Mouse (Mus musculus) intestine, embryonic 14.5 days (tissue): ENCODE measurements around the gene Rangrf. TPM values are rescaled to one million over a fixed set of nuclear protein-coding genes. Genes with fewer than 3 reads are reported as not detected.
"Not testable (repeated sequence)": the region's sequence is repeated elsewhere in the genome, so short reads cannot be mapped to it uniquely, and the experiment has no call there.

Source experiments
- ATAC-seq: fragments of 200-750 bp; cut with Nextera tagmentation; replicated peaks from 2 replicates; pipeline ENCODE4 v1.8.0; 2017; ENCODE audit warnings: low read depth, moderate number of reproducible peaks, moderate TSS enrichment, moderate library complexity; ENCODE audit not compliant: low FRiP score, low TSS enrichment
- DNase-seq: peaks from one replicate; pipeline ENCODE4 v3.0.0-alpha.2; 2018; ENCODE audit warnings: low spot score
- H3K27ac ChIP-seq: fragments of 300-500 bp; sonication (generic); 2 replicates; pipeline ENCODE4 v1.5.1; 2014; ENCODE audit warnings: low read depth, mild to moderate bottlenecking, control low read depth
- H3K27me3 ChIP-seq: fragments of 300-500 bp; sonication (generic); replicated peaks from 2 replicates; pipeline ENCODE4 v1.6.1; 2014; ENCODE audit warnings: low read length, control low read depth; ENCODE audit not compliant: control insufficient read depth, insufficient read depth
- H3K36me3 ChIP-seq: fragments of 300-500 bp; sonication (generic); 2 replicates; pipeline ENCODE4 v1.6.1; 2014; ENCODE audit warnings: low read length, control low read depth; ENCODE audit not compliant: control insufficient read depth, insufficient read depth
- H3K4me1 ChIP-seq: fragments of 300-500 bp; sonication (generic); replicated peaks from 2 replicates; pipeline ENCODE4 v1.6.1; 2014; ENCODE audit warnings: low read length, control low read depth, mixed read lengths; ENCODE audit not compliant: control insufficient read depth, insufficient read depth
- H3K4me2 ChIP-seq: fragments of 300-500 bp; sonication (generic); 2 replicates; pipeline ENCODE4 v1.6.1; 2014; ENCODE audit warnings: low read length
- H3K4me3 ChIP-seq: fragments of 300-500 bp; sonication (generic); 2 replicates; pipeline ENCODE4 v1.5.1; 2014; ENCODE audit warnings: low read depth, low read length, control low read depth, mixed read lengths
- H3K9ac ChIP-seq: fragments of 300-500 bp; sonication (generic); 2 replicates; pipeline ENCODE4 v1.6.1; 2014; ENCODE audit warnings: mild to moderate bottlenecking, low read length
- H3K9me3 ChIP-seq: fragments of 300-500 bp; sonication (generic); 2 replicates; pipeline ENCODE4 v1.6.1; 2016; ENCODE audit warnings: low read length, control low read depth; ENCODE audit not compliant: control insufficient read depth
- WGBS: fragments of 180-500 bp; shearing (Covaris S2); extraction: QIAGEN DNeasy Blood & Tissue Kit; methylation state at CpG from one replicate; pipeline ENCODE4 v1.1.7; 2014; 5-methylcytosine and 5-hydroxymethylcytosine counted together
- polyA plus RNA-seq: library from polyadenylated mRNA; unstranded; fragments of >200 nt; fragmentation: Nextera tagmentation; extraction: Ambion mirVana; gene quantifications from 2 replicates; pipeline ENCODE4 v1.2.1, GENCODE M21; 2014

Rangrf gene
- polyA plus RNA-seq, 1 experiment from 2014 or later: 67.3 TPM

- no peaks in the 10 kb centered on the region for H3K27me3 ChIP-seq
- no peak for ATAC-seq
- H3K9me3 ChIP-seq: no peaks in the 10 kb centered on the region
- H3K36me3 ChIP-seq: peaks cover 69% of the 10 kb centered on the region
- H3K9ac ChIP-seq: no peak overlapping the region
- 93% methylated on average over 11 of the region's 11 CpGs for WGBS
- no peak for DNase-seq
- H3K4me1 ChIP-seq: no peaks in the 10 kb centered on the region
- H3K27ac ChIP-seq: no peak overlapping the region
- H3K4me2 ChIP-seq: no peak overlapping the region
- H3K4me3 ChIP-seq: no peak overlapping the region
Observed at GRCm38 (mm10) chr11:68987365-68987882, 12.4 kb upstream of the Rangrf start.

- ATAC-seq (0 out of 2 replicates have a peak, but pooled peaks have one; percentile 63), DNase-seq (peak; percentile 90)
- Histone ChIP-seq H3K4me2 (no peak overlapping the region), H3K9me3 (no peaks in the 10 kb centered on the region), H3K27ac (no peak overlapping the region), H3K4me3 (no peak overlapping the region), H3K9ac (no peak overlapping the region), H3K27me3 (no peaks in the 10 kb centered on the region), H3K4me1 (no peaks in the 10 kb centered on the region), H3K36me3 (peaks cover 23% of the 10 kb centered on the region)
- 29% methylated on average over 4 of the region's 4 CpGs for WGBS
Observed at GRCm38 (mm10) chr11:68982639-68983369, 7.8 kb upstream of the Rangrf start.

- ATAC-seq: no peak
Observed at GRCm38 (mm10) chr11:68980919-68981318, 5.9 kb upstream of the Rangrf start.

GRCm38 (mm10) chr11:68979320-68979733 lies 4.3 kb upstream of the Rangrf start:
- no peaks in the 10 kb centered on the region for H3K9me3 ChIP-seq
- H3K27me3 ChIP-seq: no peaks in the 10 kb centered on the region
- no peak for ATAC-seq
- no peak overlapping the region for H3K9ac ChIP-seq
- H3K4me3 ChIP-seq: no peak overlapping the region
- 52% methylated on average over 5 of the region's 5 CpGs for WGBS
- no peak overlapping the region for H3K27ac ChIP-seq
- H3K4me1 ChIP-seq: no peaks in the 10 kb centered on the region
- H3K36me3 ChIP-seq: no peaks in the 10 kb centered on the region
- H3K4me2 ChIP-seq: no peak overlapping the region
- DNase-seq: no peak

More at GRCm38 (mm10) chr11:68980919-68981318, 5.9 kb upstream of the Rangrf start:
- WGBS: 53% methylated on average over 3 of the region's 3 CpGs
- Histone ChIP-seq H3K9me3 (no peaks in the 10 kb centered on the region), H3K4me3 (no peak overlapping the region), H3K36me3 (peaks cover 7% of the 10 kb centered on the region), H3K4me2 (no peak overlapping the region), H3K27me3 (no peaks in the 10 kb centered on the region), H3K9ac (no peak overlapping the region), H3K4me1 (no peaks in the 10 kb centered on the region), H3K27ac (no peak overlapping the region)
- no peak for DNase-seq

GRCm38 (mm10) chr11:68975601-68976000 lies 616 bp upstream of the Rangrf start:
- Histone ChIP-seq H3K4me2 (no peak overlapping the region), H3K9ac (no peak overlapping the region), H3K9me3 (no peaks in the 10 kb centered on the region), H3K4me1 (peaks cover 4% of the 10 kb centered on the region; the same call in 1 of the 2 replicates), H3K4me3 (no peak overlapping the region), H3K27me3 (no peaks in the 10 kb centered on the region), H3K27ac (no peak overlapping the region), H3K36me3 (no peaks in the 10 kb centered on the region)
- DNase-seq (no peak), ATAC-seq (no peak)
- WGBS: 91% methylated on average over 1 of the region's 1 CpGs

GRCm38 (mm10) chr11:68974059-68974450 lies 930 bp downstream of the Rangrf start:
- 36% methylated on average over 6 of the region's 6 CpGs for WGBS
- peak overlapping the region; percentile 76 for H3K4me2 ChIP-seq
- no peak for ATAC-seq

GRCm38 (mm10) chr11:68973250-68974058 lies 1.5 kb downstream of the Rangrf start:
- H3K36me3 ChIP-seq, H3K27ac ChIP-seq, H3K4me1 ChIP-seq, H3K9me3 ChIP-seq, H3K27me3 ChIP-seq: not testable (repeated sequence)
- under 1% methylated on average over 37 of the region's 38 CpGs for WGBS
- ATAC-seq: peak; percentile 91
- H3K4me3 ChIP-seq: peak overlapping the region; percentile 46
- peak overlapping the region; percentile 32; the same call in 1 of the 2 replicates for H3K9ac ChIP-seq
- peak overlapping the region; percentile 76 for H3K4me2 ChIP-seq
- DNase-seq: peak; percentile 92

More at GRCm38 (mm10) chr11:68974059-68974450, 930 bp downstream of the Rangrf start:
- H3K9ac ChIP-seq: 0 out of 2 replicates have a peak overlapping the region, but pooled peaks have one; percentile 7
- DNase-seq: no peak
- H3K27ac ChIP-seq: no peak overlapping the region
- H3K27me3 ChIP-seq: no peaks in the 10 kb centered on the region
- no peaks in the 10 kb centered on the region for H3K9me3 ChIP-seq
- peaks cover 4% of the 10 kb centered on the region; the same call in 1 of the 2 replicates for H3K4me1 ChIP-seq
- no peaks in the 10 kb centered on the region for H3K36me3 ChIP-seq
- H3K4me3 ChIP-seq: peak overlapping the region; percentile 46

- no peak overlapping the region for H3K4me3 ChIP-seq
- H3K36me3 ChIP-seq: no peaks in the 10 kb centered on the region
- no peak overlapping the region for H3K4me2 ChIP-seq
- no peak overlapping the region for H3K27ac ChIP-seq
- DNase-seq (no peak), ATAC-seq (no peak)
- no peak overlapping the region for H3K9ac ChIP-seq
- H3K9me3 ChIP-seq: no peaks in the 10 kb centered on the region
- H3K4me1 ChIP-seq: peaks cover 8% of the 10 kb centered on the region; the same call in 1 of the 2 replicates
- H3K27me3 ChIP-seq: no peaks in the 10 kb centered on the region
- WGBS: 64% methylated on average over 4 of the region's 4 CpGs
Observed at GRCm38 (mm10) chr11:68970232-68970631, 4.8 kb downstream of the Rangrf start.
